Mouse (Mus musculus): Measurements from ENCODE around the gene Phf21a. TPM values are rescaled to one million over a fixed set of nuclear protein-coding genes. Genes with fewer than 3 reads are reported as not detected.

Phf21a gene
- total and polyA plus RNA-seq, 2 experiments from 2014 or later, result 31.7 to 41.3 TPM

GRCm38 (mm10) chr2:92231706-92232105 is 138.8 kb downstream of the Phf21a start:
- no peak for ATAC-seq (ENCODE audit: low FRiP score)
- no peak overlapping the region for H3K4me3 ChIP-seq (ENCODE audit: low read depth, low read length)
- H3K9ac ChIP-seq (replicated peaks; ENCODE audit: low read length, poor library complexity, severe bottlenecking), result no peak overlapping the region
- H3K9me3 ChIP-seq (ENCODE audit: low read length), result no peaks in the 10 kb centered on the region
- H3K27me3 ChIP-seq (ENCODE audit: insufficient read depth, low read length), result no peaks in the 10 kb centered on the region
- TF ChIP-seq CTCF (IDR thresholded peaks at IDR 0.05), result no peak
- no peaks in the 10 kb centered on the region for H3K4me1 ChIP-seq (ENCODE audit: insufficient read depth, low read length)
- peaks cover 17% of the 10 kb centered on the region; the same call in 1 of the 2 replicates for H3K36me3 ChIP-seq (ENCODE audit: insufficient read depth, low read length)
- H3K4me2 ChIP-seq (ENCODE audit: low read depth, low read length, poor library complexity, severe bottlenecking), result no peak overlapping the region
- DNase-seq (ENCODE audit: low spot score), result no peak
- H3K27ac ChIP-seq (ENCODE audit: low read depth, low read length), result no peak overlapping the region

- Histone ChIP-seq H3K27me3 (ENCODE audit: insufficient read depth, low read length) (no peaks in the 10 kb centered on the region), H3K9ac (replicated peaks; ENCODE audit: low read length, poor library complexity, severe bottlenecking) (no peak overlapping the region), H3K27ac (ENCODE audit: low read depth, low read length) (no peak overlapping the region), H3K9me3 (ENCODE audit: low read length) (no peaks in the 10 kb centered on the region), H3K36me3 (ENCODE audit: insufficient read depth, low read length) (peaks cover 17% of the 10 kb centered on the region; the same call in 1 of the 2 replicates), H3K4me3 (ENCODE audit: low read depth, low read length) (no peak overlapping the region), H3K4me2 (ENCODE audit: low read depth, low read length, poor library complexity, severe bottlenecking) (no peak overlapping the region), H3K4me1 (ENCODE audit: insufficient read depth, low read length) (no peaks in the 10 kb centered on the region)
- TF ChIP-seq CTCF (IDR thresholded peaks at IDR 0.05), result no peak
- DNase-seq (ENCODE audit: low spot score) (no peak), ATAC-seq (ENCODE audit: low FRiP score) (no peak)
- WGBS, result 95% methylated on average over 5 of the region's 5 CpGs
These were observed 141.9 kb downstream of the Phf21a start for GRCm38 (mm10) chr2:92234768-92235332.

GRCm38 (mm10) chr2:92240299-92240698 is 147.4 kb downstream of the Phf21a start:
- DNase-seq (ENCODE audit: low spot score), result no peak
- WGBS, result 91% methylated on average over 2 of the region's 2 CpGs
- Histone ChIP-seq H3K36me3 (ENCODE audit: insufficient read depth, low read length) (0 out of 2 replicates have a peak, but pooled peaks cover 6% of the 10 kb centered on the region), H3K4me3 (ENCODE audit: low read depth, low read length) (no peak overlapping the region), H3K27ac (ENCODE audit: low read depth, low read length) (no peak overlapping the region), H3K9ac (replicated peaks; ENCODE audit: low read length, poor library complexity, severe bottlenecking) (no peak overlapping the region), H3K4me1 (ENCODE audit: insufficient read depth, low read length) (no peaks in the 10 kb centered on the region), H3K27me3 (ENCODE audit: insufficient read depth, low read length) (no peaks in the 10 kb centered on the region), H3K4me2 (ENCODE audit: low read depth, low read length, poor library complexity, severe bottlenecking) (no peak overlapping the region), H3K9me3 (ENCODE audit: low read length) (no peaks in the 10 kb centered on the region)
- TF ChIP-seq CTCF (IDR thresholded peaks at IDR 0.05), result no peak
- no peak for ATAC-seq (ENCODE audit: low FRiP score)

- no peak overlapping the region for H3K9ac ChIP-seq (replicated peaks; ENCODE audit: low read length, poor library complexity, severe bottlenecking)
These were observed 147.9 kb downstream of the Phf21a start for GRCm38 (mm10) chr2:92240816-92241215.

GRCm38 (mm10) chr2:92241317-92241716 is 148.4 kb downstream of the Phf21a start:
- DNase-seq (ENCODE audit: low spot score) (no peak), ATAC-seq (ENCODE audit: low FRiP score) (no peak)
- H3K4me3 ChIP-seq (ENCODE audit: low read depth, low read length), result no peak overlapping the region
- 0 out of 2 replicates have a peak, but pooled peaks cover 3% of the 10 kb centered on the region for H3K36me3 ChIP-seq (ENCODE audit: insufficient read depth, low read length)
- no peaks in the 10 kb centered on the region for H3K4me1 ChIP-seq (ENCODE audit: insufficient read depth, low read length)
- H3K4me2 ChIP-seq (ENCODE audit: low read depth, low read length, poor library complexity, severe bottlenecking), result no peak overlapping the region
- TF ChIP-seq CTCF (IDR thresholded peaks at IDR 0.05), result no peak
- H3K27ac ChIP-seq (ENCODE audit: low read depth, low read length), result no peak overlapping the region
- H3K9ac ChIP-seq (replicated peaks; ENCODE audit: low read length, poor library complexity, severe bottlenecking), result no peak overlapping the region
- 91% methylated on average over 3 of the region's 3 CpGs for WGBS
- no peaks in the 10 kb centered on the region for H3K27me3 ChIP-seq (ENCODE audit: insufficient read depth, low read length)
- no peaks in the 10 kb centered on the region for H3K9me3 ChIP-seq (ENCODE audit: low read length)

More at GRCm38 (mm10) chr2:92240816-92241215, 147.9 kb downstream of the Phf21a start:
- H3K27me3 ChIP-seq (ENCODE audit: insufficient read depth, low read length), result no peaks in the 10 kb centered on the region
- 88% methylated on average over 2 of the region's 2 CpGs for WGBS
- H3K27ac ChIP-seq (ENCODE audit: low read depth, low read length), result no peak overlapping the region
- H3K36me3 ChIP-seq (ENCODE audit: insufficient read depth, low read length), result 0 out of 2 replicates have a peak, but pooled peaks cover 6% of the 10 kb centered on the region
- H3K4me2 ChIP-seq (ENCODE audit: low read depth, low read length, poor library complexity, severe bottlenecking), result no peak overlapping the region
- ATAC-seq (ENCODE audit: low FRiP score) (no peak), DNase-seq (ENCODE audit: low spot score) (no peak)
- no peak overlapping the region for H3K4me3 ChIP-seq (ENCODE audit: low read depth, low read length)
- TF ChIP-seq CTCF (IDR thresholded peaks at IDR 0.05), result no peak
- no peaks in the 10 kb centered on the region for H3K4me1 ChIP-seq (ENCODE audit: insufficient read depth, low read length)
- no peaks in the 10 kb centered on the region for H3K9me3 ChIP-seq (ENCODE audit: low read length)

GRCm38 (mm10) chr2:92246112-92246511 is 153.2 kb downstream of the Phf21a start:
- WGBS, result 89% methylated on average over 1 of the region's 1 CpGs
- Histone ChIP-seq H3K4me1 (ENCODE audit: insufficient read depth, low read length) (no peaks in the 10 kb centered on the region), H3K4me2 (ENCODE audit: low read depth, low read length, poor library complexity, severe bottlenecking) (no peak overlapping the region), H3K9me3 (ENCODE audit: low read length) (no peaks in the 10 kb centered on the region), H3K36me3 (ENCODE audit: insufficient read depth, low read length) (no peaks in the 10 kb centered on the region; the same call in 1 of the 2 replicates), H3K27me3 (ENCODE audit: insufficient read depth, low read length) (no peaks in the 10 kb centered on the region), H3K4me3 (ENCODE audit: low read depth, low read length) (no peak overlapping the region), H3K9ac (replicated peaks; ENCODE audit: low read length, poor library complexity, severe bottlenecking) (no peak overlapping the region), H3K27ac (ENCODE audit: low read depth, low read length) (no peak overlapping the region)
- no peak for TF ChIP-seq CTCF (IDR thresholded peaks at IDR 0.05)
- DNase-seq (ENCODE audit: low spot score), result no peak
- ATAC-seq (ENCODE audit: low FRiP score), result no peak
